Mouse (Mus musculus): ENCODE data around the gene Gm6525.
A peak's percentile ranks its signal among the peaks of the same experiment; 100 is the strongest.

Gm6525 gene

GRCm38 (mm10) chr3:84173581-84174154 lies at the start of gene Gm6525:
Gene Gm6525 (plus strand): TSS chr3:84174104.
- DNase-seq (ENCODE audit: low read depth): no peak

GRCm38 (mm10) chr3:84125704-84126289 lies 48.1 kb upstream of the Gm6525 start:
- DNase-seq (ENCODE audit: low read depth): no peak

GRCm38 (mm10) chr3:84126721-84127120 lies 47.2 kb upstream of the Gm6525 start:
- DNase-seq (ENCODE audit: low read depth): no peak

DNA sequence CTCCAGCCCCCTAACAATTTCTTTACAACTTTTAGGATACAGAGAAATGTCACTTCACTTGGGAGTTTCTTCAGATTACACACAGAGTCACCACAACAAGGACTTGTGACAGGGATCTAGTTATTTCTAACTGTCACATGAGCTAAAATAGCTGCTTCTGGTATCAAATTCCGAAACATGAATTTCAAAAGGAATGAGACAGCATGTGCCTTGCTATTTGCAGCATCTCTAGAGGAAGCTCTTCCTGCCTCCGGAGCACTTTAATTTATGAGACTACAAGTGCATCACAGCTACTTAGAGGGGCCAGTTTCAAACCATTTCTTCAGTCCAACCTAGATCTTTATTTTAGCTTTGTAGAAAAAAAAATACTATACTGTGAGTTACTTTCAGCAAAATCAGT lies 46.5 kb upstream of the Gm6525 start:
- no peak for DNase-seq (ENCODE audit: low read depth)

DNA sequence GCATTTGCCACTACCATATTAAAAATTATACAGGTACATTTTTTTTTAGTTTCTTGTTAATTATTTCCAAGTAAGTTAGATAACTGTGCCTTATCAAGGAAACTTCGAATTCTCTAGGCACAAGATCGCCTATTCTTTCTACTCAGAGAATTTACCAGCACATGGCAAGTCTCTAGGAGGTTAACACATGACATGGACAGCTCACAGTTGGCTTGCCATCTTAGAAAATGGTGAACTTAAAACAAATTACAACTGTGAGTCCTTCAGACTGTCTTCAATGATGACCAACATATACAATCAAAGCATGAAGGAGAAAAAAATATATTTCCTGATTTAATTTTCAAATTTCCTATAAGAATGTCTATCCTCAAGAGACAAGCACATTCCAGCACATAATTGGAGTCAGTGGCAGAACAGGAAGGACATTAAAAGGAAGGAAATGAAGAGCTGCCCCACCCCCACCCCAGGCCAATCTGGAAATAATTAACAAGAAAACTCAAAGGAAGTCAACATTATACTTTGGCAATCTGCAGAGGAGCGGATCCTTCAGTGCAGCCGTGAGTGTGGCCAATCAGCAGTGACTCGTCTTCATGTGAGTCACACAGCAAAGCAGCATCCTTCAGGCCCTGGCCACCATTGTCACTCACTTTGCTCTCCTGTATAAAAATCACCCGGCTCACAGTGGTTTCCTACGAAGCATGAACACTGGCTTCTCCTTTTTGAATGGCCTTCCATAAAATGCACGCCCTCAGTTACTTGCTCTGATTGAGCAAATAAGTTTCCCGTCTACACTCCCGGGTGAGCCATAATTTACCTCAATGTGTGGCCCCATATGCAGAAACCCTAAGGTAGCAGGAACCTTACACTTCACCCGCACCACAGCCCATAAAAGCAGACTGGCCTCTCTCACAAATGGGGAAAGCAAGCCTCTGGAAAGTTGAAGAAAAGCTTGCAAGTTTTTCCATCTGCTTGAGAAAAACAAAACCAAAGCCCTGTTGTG lies 44.7 kb upstream of the Gm6525 start:
- DNase-seq (ENCODE audit: low read depth): peak; percentile 55

DNA sequence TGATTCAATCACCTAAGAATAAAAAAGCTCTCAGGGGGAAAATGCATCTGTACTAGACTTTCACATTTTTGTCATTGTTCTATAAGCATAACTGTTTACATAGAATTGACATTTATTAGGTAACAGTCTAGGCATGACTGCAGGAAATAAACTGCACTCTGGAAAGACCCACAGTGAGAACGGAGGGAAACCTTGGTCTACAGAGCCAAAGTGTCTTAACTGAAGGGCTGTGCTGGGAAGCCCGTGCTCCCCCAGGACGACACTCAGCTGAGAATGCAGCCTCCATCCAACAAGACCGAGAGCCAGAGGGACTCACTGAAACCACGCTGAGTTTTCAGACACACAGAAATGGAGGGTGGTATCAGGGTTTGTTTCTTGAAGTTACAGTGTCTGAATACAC lies 43.1 kb upstream of the Gm6525 start:
- no peak for DNase-seq (ENCODE audit: low read depth)

GRCm38 (mm10) chr3:84131369-84131768 lies 42.5 kb upstream of the Gm6525 start:
- DNase-seq (ENCODE audit: low read depth): no peak

DNA sequence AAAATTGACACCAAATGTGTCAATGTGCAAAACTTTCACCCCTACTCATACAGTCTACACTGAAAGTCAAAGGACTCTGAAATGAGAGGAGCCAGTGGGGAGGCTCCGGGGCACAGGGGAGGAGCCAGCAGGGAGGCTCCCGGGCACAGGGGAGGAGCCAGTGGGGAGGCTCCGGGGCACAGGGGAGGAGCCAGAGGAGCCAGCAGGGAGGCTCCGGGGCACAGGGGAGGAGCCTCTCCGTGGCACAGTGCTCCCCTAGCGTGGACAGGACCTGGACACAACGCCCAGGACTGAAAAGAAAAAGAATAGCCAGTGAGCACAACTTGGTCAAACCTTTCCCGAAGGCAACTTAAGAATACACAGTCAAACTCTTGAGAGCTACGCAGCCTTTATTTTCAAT lies 38.5 kb upstream of the Gm6525 start:
- DNase-seq (ENCODE audit: low read depth): no peak

GRCm38 (mm10) chr3:84135933-84136332 lies 38.0 kb upstream of the Gm6525 start:
- DNase-seq (ENCODE audit: low read depth): no peak

- DNase-seq (ENCODE audit: low read depth): no peak
These were observed 37.4 kb upstream of the Gm6525 start for GRCm38 (mm10) chr3:84136509-84136908.

DNA sequence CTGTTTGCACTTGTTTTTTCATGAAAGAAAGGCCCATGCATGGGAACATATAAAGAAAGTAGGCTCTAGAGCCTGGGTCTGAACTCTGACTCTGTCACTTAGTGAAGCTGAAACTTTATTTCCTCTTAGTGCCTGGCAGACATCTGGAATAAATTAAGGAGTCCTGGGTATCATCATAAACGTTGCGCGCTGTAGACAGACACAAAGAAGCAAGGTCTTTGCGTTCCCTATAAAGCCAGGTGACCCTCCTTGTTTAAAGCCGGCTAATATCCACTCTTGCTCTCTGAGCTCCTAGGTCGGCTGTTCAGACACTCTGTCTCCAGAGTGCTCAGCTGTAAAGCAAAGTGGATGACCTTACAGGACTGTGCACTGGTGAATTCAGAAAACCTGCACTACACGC lies 33.0 kb upstream of the Gm6525 start:
- no peak for DNase-seq (ENCODE audit: low read depth)

GRCm38 (mm10) chr3:84149831-84150230 lies 24.1 kb upstream of the Gm6525 start:
- no peak for DNase-seq (ENCODE audit: low read depth)

DNA sequence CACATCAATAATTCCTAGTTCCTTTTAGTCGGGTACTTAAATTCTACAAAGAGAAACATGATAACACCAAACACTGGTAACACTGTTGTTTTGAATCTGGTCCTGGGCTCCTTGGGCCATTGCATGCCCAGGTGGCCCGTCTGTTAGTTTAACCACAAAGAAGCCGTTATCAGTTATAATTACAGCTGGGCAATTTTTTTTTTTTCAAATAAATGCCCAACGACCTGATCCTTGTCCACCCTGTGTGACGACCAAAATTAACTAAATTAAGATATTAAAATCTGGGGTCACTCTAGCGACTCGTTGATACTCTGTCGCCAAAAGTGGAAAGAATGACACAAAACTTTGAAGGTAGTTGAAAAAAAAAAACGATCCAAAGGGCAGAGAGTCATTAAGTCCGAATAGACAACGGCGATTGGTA lies 19.2 kb upstream of the Gm6525 start:
- DNase-seq (ENCODE audit: low read depth): no peak

- no peak for DNase-seq (ENCODE audit: low read depth)
These were observed 18.8 kb upstream of the Gm6525 start for GRCm38 (mm10) chr3:84155146-84155545.

DNA sequence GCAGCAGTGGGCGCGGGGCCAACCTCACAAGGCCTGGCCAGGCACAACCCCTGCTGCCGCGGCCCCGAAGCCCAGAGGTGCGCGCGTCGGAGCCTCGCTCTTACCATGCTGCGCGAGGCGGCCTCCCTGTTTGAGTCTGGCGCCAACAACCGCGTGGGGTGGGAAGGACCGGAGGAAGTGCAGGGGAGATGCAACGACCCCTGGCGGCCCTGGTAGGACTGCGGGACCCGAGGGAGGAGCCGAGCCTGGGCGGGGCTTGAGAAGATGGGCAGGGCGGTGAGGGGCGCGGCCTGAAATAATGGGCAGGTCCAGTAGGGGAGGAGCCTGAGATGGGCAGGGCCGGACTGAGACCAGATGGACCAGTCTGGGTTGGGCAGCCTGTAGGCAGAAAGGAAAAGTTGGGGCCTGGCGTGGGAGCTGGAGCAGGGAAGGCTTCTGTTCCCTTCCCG lies 18.3 kb upstream of the Gm6525 start, which contains the start of gene Mnd1:
Gene Mnd1 (minus strand): TSS at position 229 of the 449 bp plus-strand sequence.
- DNase-seq (ENCODE audit: low read depth): peak; percentile 99

DNA sequence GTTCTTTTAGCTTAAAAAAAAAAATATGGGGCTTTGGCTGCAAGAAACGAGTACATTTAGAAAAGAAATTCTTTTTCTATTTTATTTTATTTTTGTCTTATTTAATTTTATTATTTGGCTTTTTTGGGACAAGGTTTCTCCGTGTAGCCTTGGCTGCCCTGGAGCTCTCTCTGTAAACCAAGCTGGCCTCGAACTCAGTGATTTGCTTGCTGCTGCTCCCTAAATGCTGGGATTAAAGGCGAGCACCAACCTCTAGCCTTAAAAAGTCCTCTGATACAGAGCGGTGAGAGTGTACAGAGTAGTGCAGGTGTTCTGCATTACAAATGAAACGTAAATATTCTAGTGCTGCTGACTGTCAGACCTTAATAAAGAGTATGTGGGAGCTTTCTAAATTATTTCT lies 17.8 kb upstream of the Gm6525 start:
- peak; percentile 11 for DNase-seq (ENCODE audit: low read depth)

DNA sequence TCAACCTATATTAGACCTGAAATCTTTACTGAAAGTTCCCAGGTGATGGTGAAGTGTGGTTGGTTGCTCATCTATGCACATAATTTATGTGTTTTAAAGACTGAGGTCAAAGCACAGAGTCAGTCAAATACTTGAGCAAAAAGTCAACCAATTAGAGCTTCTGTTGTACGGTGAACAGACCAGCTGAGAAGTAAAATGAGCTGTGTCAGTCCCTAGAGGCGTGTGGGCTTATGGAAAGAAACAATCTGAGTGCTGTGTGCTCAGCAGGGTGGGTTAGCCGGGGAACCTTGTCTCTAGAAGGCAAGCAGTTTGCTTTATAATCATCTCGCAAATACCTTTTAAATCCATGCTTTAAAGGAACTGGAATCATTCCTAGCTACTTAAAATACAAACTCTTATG lies 16.9 kb upstream of the Gm6525 start:
- DNase-seq (ENCODE audit: low read depth): peak; percentile 60

- DNase-seq (ENCODE audit: low read depth): peak; percentile 12
These were observed 16.1 kb upstream of the Gm6525 start for GRCm38 (mm10) chr3:84157559-84158350.

DNA sequence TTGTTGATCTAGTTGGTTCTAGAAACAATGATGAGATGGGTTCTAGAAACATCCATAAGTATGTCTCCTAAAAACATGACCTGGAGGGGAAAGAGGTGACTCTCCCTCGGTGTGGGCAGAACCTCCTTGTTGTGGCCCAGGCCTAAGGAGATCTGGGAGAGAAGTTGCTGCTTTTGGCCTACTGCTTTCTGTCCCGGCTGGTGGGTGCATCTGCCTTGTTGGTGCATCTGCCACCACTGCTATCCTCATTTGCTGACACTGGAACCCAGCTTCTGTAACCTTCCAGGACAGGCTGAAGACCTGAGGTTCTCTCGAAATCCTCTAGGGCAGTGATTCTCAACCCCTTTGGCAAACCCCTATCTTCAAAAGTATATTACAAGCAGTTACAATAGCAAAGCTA lies 8.5 kb upstream of the Gm6525 start:
- no peak for DNase-seq (ENCODE audit: low read depth)

GRCm38 (mm10) chr3:84166073-84166472 lies 7.8 kb upstream of the Gm6525 start:
- DNase-seq (ENCODE audit: low read depth): no peak

- DNase-seq (ENCODE audit: low read depth): no peak
These were observed 5.0 kb upstream of the Gm6525 start for GRCm38 (mm10) chr3:84168943-84169342.

Data from NIH3T3 (cell line).